Mouse (Mus musculus) ES-Bruce4 (cell line): ENCODE data around the gene Dcakd.

Experiments
- CTCF ChIP-seq: IDR thresholded peaks from one replicate; pipeline ENCODE4 v1.8.1; 2011; ENCODE audit warnings: low read depth, low read length
- EP300 ChIP-seq: IDR thresholded peaks from 2 replicates; pipeline ENCODE4 v1.6.1; 2011; ENCODE audit warnings: low read depth, low read length; ENCODE audit not compliant: insufficient read depth
- POLR2A ChIP-seq: IDR thresholded peaks from one replicate; pipeline ENCODE4 v1.8.1; 2011; ENCODE audit warnings: low read length; ENCODE audit not compliant: insufficient read depth

- no peak for TF ChIP-seq CTCF
- TF ChIP-seq EP300, result no peak
- TF ChIP-seq POLR2A, result no peak
These were observed 82.5 kb downstream of the Dcakd start for GRCm38 (mm10) chr11:102945306-102946264.
